Mouse (Mus musculus) liver, embryonic 13.5 days (tissue): ENCODE data around the gene Ank. TPM values are rescaled to one million over a fixed set of nuclear protein-coding genes. Genes with fewer than 3 reads are reported as not detected.
A peak's percentile ranks its signal among the peaks of the same experiment; 100 is the strongest.
"Not testable (repeated sequence)": the region's sequence is repeated elsewhere in the genome, so short reads cannot be mapped to it uniquely, and the experiment has no call there.

Experiments used
- ATAC-seq: fragments of 200-750 bp; cut with Nextera tagmentation; 2 replicates; pipeline ENCODE4 v1.8.0; 2017; ENCODE audit warnings: low read depth, mild to moderate bottlenecking, moderate number of reproducible peaks, moderate library complexity
- DNase-seq: peaks from one replicate; pipeline ENCODE4 v3.0.0; 2022
- H3K27ac ChIP-seq: fragments of 300-500 bp; sonication (generic); 2 replicates; pipeline ENCODE4 v1.5.1; 2015; ENCODE audit warnings: moderate library complexity, mild to moderate bottlenecking, inconsistent platforms
- H3K27me3 ChIP-seq: fragments of 300-500 bp; sonication (generic); 2 replicates; pipeline ENCODE4 v1.6.1; 2015; ENCODE audit warnings: mild to moderate bottlenecking, inconsistent platforms
- H3K36me3 ChIP-seq: fragments of 300-500 bp; sonication (generic); 2 replicates; pipeline ENCODE4 v1.6.1; 2015; ENCODE audit warnings: mild to moderate bottlenecking, inconsistent platforms
- H3K4me1 ChIP-seq: fragments of 300-500 bp; sonication (generic); replicated peaks from 2 replicates; pipeline ENCODE4 v1.6.1; 2015; ENCODE audit warnings: inconsistent platforms
- H3K4me2 ChIP-seq: fragments of 300-500 bp; sonication (generic); 2 replicates; pipeline ENCODE4 v1.6.1; 2015; ENCODE audit warnings: inconsistent platforms, mild to moderate bottlenecking, moderate library complexity
- H3K4me3 ChIP-seq: fragments of 300-500 bp; sonication (generic); replicated peaks from 2 replicates; pipeline ENCODE4 v1.5.1; 2015; ENCODE audit warnings: mild to moderate bottlenecking, inconsistent platforms
- H3K9ac ChIP-seq: fragments of 300-500 bp; sonication (generic); 2 replicates; pipeline ENCODE4 v1.6.1; 2015; ENCODE audit warnings: mild to moderate bottlenecking, inconsistent platforms
- H3K9me3 ChIP-seq: fragments of 300-500 bp; sonication (generic); replicated peaks from 2 replicates; pipeline ENCODE4 v1.6.1; 2016; ENCODE audit warnings: inconsistent platforms
- WGBS: fragments of 180-500 bp; shearing (Covaris S2); methylation state at CpG from one replicate; pipeline ENCODE4 v1.1.7; 2015; ENCODE audit not compliant: insufficient replicate concordance; 5-methylcytosine and 5-hydroxymethylcytosine counted together
- polyA plus RNA-seq: library from polyadenylated mRNA; unstranded; fragments of >200 nt; fragmentation: Nextera tagmentation; extraction: Ambion mirVana; gene quantifications from 2 replicates; pipeline ENCODE4 v1.2.1, GENCODE M21; 2015

The Ank gene
- polyA plus RNA-seq, 1 experiment from 2014 or later, result 11.1 TPM

GRCm38 (mm10) chr15:27468822-27469488 is 2.5 kb downstream of the Ank start:
- H3K27ac ChIP-seq, result peak overlapping the region; percentile 95

GRCm38 (mm10) chr15:27470346-27470745 is 3.9 kb downstream of the Ank start:
- H3K4me2 ChIP-seq, H3K36me3 ChIP-seq, ATAC-seq, DNase-seq, H3K4me3 ChIP-seq, H3K27ac ChIP-seq, H3K9me3 ChIP-seq, H3K27me3 ChIP-seq, H3K9ac ChIP-seq: not testable (repeated sequence)
- 55% methylated on average over 3 of the region's 3 CpGs for WGBS
- H3K4me1 ChIP-seq, result peaks cover 64% of the 10 kb centered on the region

More at GRCm38 (mm10) chr15:27468822-27469488, 2.5 kb downstream of the Ank start:
- ATAC-seq (peak; percentile 57), DNase-seq (peak; percentile 49)
- peak overlapping the region; percentile 60 for H3K4me2 ChIP-seq
- no peaks in the 10 kb centered on the region for H3K27me3 ChIP-seq
- peaks cover 8% of the 10 kb centered on the region; the same call in 1 of the 2 replicates for H3K36me3 ChIP-seq
- H3K9me3 ChIP-seq, result no peaks in the 10 kb centered on the region
- 18% methylated on average over 4 of the region's 4 CpGs for WGBS
- peak overlapping the region; percentile 28 for H3K4me3 ChIP-seq
- H3K4me1 ChIP-seq, result peaks cover 54% of the 10 kb centered on the region
- H3K9ac ChIP-seq, result no peak overlapping the region

- Histone ChIP-seq H3K36me3 (peaks cover 16% of the 10 kb centered on the region; the same call in 1 of the 2 replicates), H3K4me2 (no peak overlapping the region), H3K4me1 (peaks cover 71% of the 10 kb centered on the region), H3K9me3 (no peaks in the 10 kb centered on the region), H3K27me3 (no peaks in the 10 kb centered on the region), H3K4me3 (no peak overlapping the region), H3K9ac (no peak overlapping the region), H3K27ac (no peak overlapping the region)
- DNase-seq (no peak), ATAC-seq (no peak)
- WGBS, result 92% methylated on average over 9 of the region's 9 CpGs
Measured at GRCm38 (mm10) chr15:27472315-27472714, 5.8 kb downstream of the Ank start.

- no peak for DNase-seq
- no peaks in the 10 kb centered on the region for H3K9me3 ChIP-seq
- H3K36me3 ChIP-seq, result peaks cover 12% of the 10 kb centered on the region; the same call in 1 of the 2 replicates
- H3K4me2 ChIP-seq, result peak overlapping the region; percentile 52
- H3K27me3 ChIP-seq, result no peaks in the 10 kb centered on the region
- H3K4me3 ChIP-seq, result peak overlapping the region; percentile 20
- H3K4me1 ChIP-seq, result peaks cover 69% of the 10 kb centered on the region
- H3K9ac ChIP-seq, result no peak overlapping the region; the same call in 1 of the 2 replicates
- 71% methylated on average over 15 of the region's 15 CpGs for WGBS
- ATAC-seq, result no peak
- H3K27ac ChIP-seq, result no peak overlapping the region; the same call in 1 of the 2 replicates
Measured at GRCm38 (mm10) chr15:27475988-27476387, 9.5 kb downstream of the Ank start.

- peak overlapping the region; percentile 75 for H3K27ac ChIP-seq
- H3K36me3 ChIP-seq, result peaks cover 8% of the 10 kb centered on the region; the same call in 1 of the 2 replicates
- peak overlapping the region; percentile 52 for H3K4me2 ChIP-seq
- H3K4me1 ChIP-seq, result peaks cover 70% of the 10 kb centered on the region
- no peaks in the 10 kb centered on the region for H3K9me3 ChIP-seq
- H3K27me3 ChIP-seq, result no peaks in the 10 kb centered on the region
- WGBS, result 42% methylated on average over 12 of the region's 12 CpGs
- no peak for DNase-seq
- no peak overlapping the region; the same call in 1 of the 2 replicates for H3K9ac ChIP-seq
- ATAC-seq, result peak; percentile 75
- H3K4me3 ChIP-seq, result peak overlapping the region; percentile 20
Measured at GRCm38 (mm10) chr15:27476671-27477070, 10.2 kb downstream of the Ank start.

GRCm38 (mm10) chr15:27477159-27477558 is 10.7 kb downstream of the Ank start:
- WGBS, result 81% methylated on average over 9 of the region's 9 CpGs
- H3K4me2 ChIP-seq, result peak overlapping the region; percentile 52
- no peak overlapping the region; the same call in 1 of the 2 replicates for H3K9ac ChIP-seq
- H3K9me3 ChIP-seq, result no peaks in the 10 kb centered on the region
- ATAC-seq (no peak), DNase-seq (no peak)
- peak overlapping the region; percentile 75 for H3K27ac ChIP-seq
- peaks cover 8% of the 10 kb centered on the region; the same call in 1 of the 2 replicates for H3K36me3 ChIP-seq
- peak overlapping the region; percentile 18; the same call in 1 of the 2 replicates for H3K4me3 ChIP-seq
- H3K27me3 ChIP-seq, result no peaks in the 10 kb centered on the region
- peaks cover 74% of the 10 kb centered on the region for H3K4me1 ChIP-seq

GRCm38 (mm10) chr15:27477630-27478029 is 11.2 kb downstream of the Ank start:
- Histone ChIP-seq H3K36me3 (peaks cover 8% of the 10 kb centered on the region; the same call in 1 of the 2 replicates), H3K27ac (peak overlapping the region; percentile 75), H3K9ac (0 out of 2 replicates have a peak overlapping the region, but pooled peaks have one; percentile 17), H3K27me3 (no peaks in the 10 kb centered on the region), H3K9me3 (no peaks in the 10 kb centered on the region), H3K4me1 (peaks cover 78% of the 10 kb centered on the region), H3K4me2 (peak overlapping the region; percentile 52), H3K4me3 (0 out of 2 replicates have a peak overlapping the region, but pooled peaks have one; percentile 18)
- peak; percentile 79 for ATAC-seq
- WGBS, result 46% methylated on average over 7 of the region's 7 CpGs
- DNase-seq, result no peak

- H3K4me3 ChIP-seq, result no peak overlapping the region
- no peak overlapping the region for H3K4me2 ChIP-seq
- H3K4me1 ChIP-seq, result peaks cover 83% of the 10 kb centered on the region
- H3K9me3 ChIP-seq, result no peaks in the 10 kb centered on the region
- H3K36me3 ChIP-seq, result peaks cover 8% of the 10 kb centered on the region; the same call in 1 of the 2 replicates
- H3K27ac ChIP-seq, result no peak overlapping the region
- ATAC-seq, result no peak
- no peaks in the 10 kb centered on the region for H3K27me3 ChIP-seq
- 71% methylated on average over 4 of the region's 4 CpGs for WGBS
- no peak overlapping the region for H3K9ac ChIP-seq
- no peak for DNase-seq
Measured at GRCm38 (mm10) chr15:27480333-27481015, 14.0 kb downstream of the Ank start.

- no peak overlapping the region for H3K4me3 ChIP-seq
- ATAC-seq (no peak), DNase-seq (no peak)
- WGBS, result 83% methylated on average over 4 of the region's 4 CpGs
- no peaks in the 10 kb centered on the region for H3K9me3 ChIP-seq
- peaks cover 83% of the 10 kb centered on the region for H3K4me1 ChIP-seq
- no peak overlapping the region; the same call in 1 of the 2 replicates for H3K27ac ChIP-seq
- no peak overlapping the region for H3K4me2 ChIP-seq
- H3K9ac ChIP-seq, result no peak overlapping the region
- H3K27me3 ChIP-seq, result no peaks in the 10 kb centered on the region
- H3K36me3 ChIP-seq, result no peaks in the 10 kb centered on the region
Measured at GRCm38 (mm10) chr15:27481956-27482355, 15.5 kb downstream of the Ank start.

- 58% methylated on average over 3 of the region's 3 CpGs for WGBS
- no peak overlapping the region for H3K4me2 ChIP-seq
- no peak overlapping the region for H3K27ac ChIP-seq
- H3K9me3 ChIP-seq, result no peaks in the 10 kb centered on the region
- no peak overlapping the region for H3K9ac ChIP-seq
- DNase-seq (no peak), ATAC-seq (no peak)
- H3K4me1 ChIP-seq, result peaks cover 83% of the 10 kb centered on the region
- H3K36me3 ChIP-seq, result no peaks in the 10 kb centered on the region
- H3K4me3 ChIP-seq, result no peak overlapping the region
- H3K27me3 ChIP-seq, result no peaks in the 10 kb centered on the region
Measured at GRCm38 (mm10) chr15:27483183-27483582, 16.7 kb downstream of the Ank start.

GRCm38 (mm10) chr15:27485567-27486278 is 19.2 kb downstream of the Ank start:
- H3K36me3 ChIP-seq, result no peaks in the 10 kb centered on the region
- H3K27ac ChIP-seq, result peak overlapping the region; percentile 76
- H3K4me1 ChIP-seq, result peaks cover 78% of the 10 kb centered on the region
- ATAC-seq (peak; percentile 99), DNase-seq (peak; percentile 71)
- H3K9ac ChIP-seq, result peak overlapping the region; percentile 49; the same call in 1 of the 2 replicates
- WGBS, result 39% methylated on average over 12 of the region's 12 CpGs
- peak overlapping the region; percentile 22; the same call in 1 of the 2 replicates for H3K4me3 ChIP-seq
- peaks cover 8% of the 10 kb centered on the region; the same call in 1 of the 2 replicates for H3K27me3 ChIP-seq
- peak overlapping the region; percentile 58 for H3K4me2 ChIP-seq
- no peaks in the 10 kb centered on the region for H3K9me3 ChIP-seq
